Mouse (Mus musculus) ES-E14 (cell line): ENCODE measurements around the gene 4933415F23Rik. TPM values are rescaled to one million over a fixed set of nuclear protein-coding genes. Genes with fewer than 3 reads are reported as not detected.

Experiments
- DNase-seq: peaks from one replicate; pipeline ENCODE4 v3.0.0-alpha.2; 2013; ENCODE audit warnings: low read depth, low spot score
- H3K27ac ChIP-seq: 2 replicates; pipeline ENCODE4 v1.5.1; 2012; ENCODE audit warnings: low read depth, mild to moderate bottlenecking, low read length, moderate library complexity, mixed read lengths; ENCODE audit not compliant: poor library complexity, insufficient read depth, severe bottlenecking
- H3K36me3 ChIP-seq: 2 replicates; pipeline ENCODE4 v1.6.1; 2012; ENCODE audit warnings: mild to moderate bottlenecking, low read length, moderate library complexity, mixed read lengths; ENCODE audit not compliant: control insufficient read depth, poor library complexity, insufficient read depth, severe bottlenecking
- H3K4me1 ChIP-seq, 2 experiments: fragments of 150-350 bp in 1 of 2; sonication (generic) in 1 of 2; 2 replicates each; pipeline ENCODE4 v1.6.1; 2012; ENCODE audit warnings: low read length in 2 of 2, mild to moderate bottlenecking in 1 of 2, mixed read lengths in 1 of 2; ENCODE audit not compliant: control insufficient read depth in 2 of 2, insufficient read depth in 2 of 2, poor library complexity in 1 of 2
- H3K4me3 ChIP-seq, 2 experiments: fragments of 150-350 bp in 1 of 2; sonication (generic) in 1 of 2; 2 replicates each; pipeline ENCODE4 v1.5.1; 2012; ENCODE audit warnings: low read length in 2 of 2, low read depth in 1 of 2, mild to moderate bottlenecking in 1 of 2, mixed read lengths in 1 of 2; ENCODE audit not compliant: insufficient read depth in 1 of 2, poor library complexity in 1 of 2, severe bottlenecking in 1 of 2
- H3K9ac ChIP-seq: 2 replicates; pipeline ENCODE4 v1.6.1; 2012; ENCODE audit warnings: low read depth, mild to moderate bottlenecking, low read length, mixed read lengths; ENCODE audit not compliant: poor library complexity, insufficient read depth, severe bottlenecking
- H3K9me3 ChIP-seq: fragments of 150-350 bp; sonication (generic); 2 replicates; pipeline ENCODE4 v1.6.1; 2012; ENCODE audit warnings: low read depth, mild to moderate bottlenecking, low read length; ENCODE audit not compliant: control insufficient read depth, insufficient read depth
- CHD2 ChIP-seq: IDR thresholded peaks from 2 replicates; pipeline ENCODE4 v1.6.1; 2014; ENCODE audit warnings: mild to moderate bottlenecking, low read depth, low read length, inconsistent platforms
- HCFC1 ChIP-seq: IDR thresholded peaks from 2 replicates; pipeline ENCODE4 v1.6.1; 2012; ENCODE audit warnings: low read length, inconsistent platforms, borderline replicate concordance; ENCODE audit not compliant: insufficient read depth
- MAFK ChIP-seq: IDR thresholded peaks from 2 replicates; pipeline ENCODE4 v1.6.1; 2014; ENCODE audit warnings: mild to moderate bottlenecking, low read depth, low read length, inconsistent platforms; ENCODE audit not compliant: insufficient read depth
- ZC3H11A ChIP-seq: IDR thresholded peaks from 2 replicates; pipeline ENCODE4 v1.6.1; 2012; ENCODE audit warnings: low read depth, mild to moderate bottlenecking, inconsistent platforms, low read length, borderline replicate concordance
- ZNF384 ChIP-seq: IDR thresholded peaks from 2 replicates; pipeline ENCODE4 v1.6.1; 2012; ENCODE audit warnings: low read depth, low read length, inconsistent platforms
- in situ Hi-C, 2 experiments: fragments of 600-800 bp; cut with MboI; formaldehyde crosslinking; loops; one replicate each; pipeline ENCODE4 v1.15.1; 2025; ENCODE audit warnings: low sequenced_read_pairs in 2 of 2, inconsistent platforms in 1 of 2; ENCODE audit not compliant: unreplicated experiment in 2 of 2
- total RNA-seq: library from RNA; depleted of rRNA; stranded (reverse); fragments of 300-350 nt; gene quantifications from 2 replicates; pipeline ENCODE4 v1.2.3, GENCODE M21; 2012

The 4933415F23Rik gene
- total RNA-seq, 1 experiment: not detected

DNA sequence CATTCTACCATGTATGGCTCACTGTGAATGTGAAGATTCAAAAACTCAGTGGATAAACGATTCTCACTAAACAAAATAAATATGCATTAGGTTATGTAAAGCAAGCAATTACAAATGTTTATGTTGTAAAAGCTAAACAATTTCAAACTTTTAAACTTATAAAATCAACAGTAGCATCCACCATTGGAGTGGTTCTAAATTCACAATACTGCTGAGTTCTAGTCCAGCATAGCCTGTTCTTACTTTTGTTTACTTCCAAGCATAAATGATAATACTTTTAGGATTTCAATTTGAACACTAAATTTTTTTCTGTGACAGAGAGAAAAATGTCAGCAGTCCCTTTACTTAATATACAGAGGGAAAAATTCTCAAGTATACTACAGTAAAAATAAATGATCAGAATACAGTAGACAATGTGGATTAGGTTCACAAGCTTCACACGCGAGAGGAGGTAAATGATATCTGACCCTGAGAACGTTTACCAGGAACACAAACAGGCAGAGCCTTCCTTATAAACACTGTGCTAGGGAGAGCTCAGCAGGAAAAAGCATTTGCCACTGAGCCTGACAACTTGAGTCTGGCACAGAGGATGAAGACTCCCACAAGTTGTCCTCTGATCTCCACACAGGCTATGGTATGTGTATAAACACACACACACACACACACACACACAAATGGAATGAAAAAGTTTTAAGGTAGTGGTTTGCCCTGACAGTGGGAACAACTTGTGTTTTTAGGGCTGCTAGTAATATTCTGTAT, 37.2 kb downstream of the 4933415F23Rik start:
- Histone ChIP-seq H3K9ac (no peak overlapping the region), H3K27ac (no peak overlapping the region), H3K4me3 (no peak overlapping the region), H3K9me3 (no peaks in the 10 kb centered on the region), H3K4me1 (no peaks in the 10 kb centered on the region), H3K36me3 (no peaks in the 10 kb centered on the region)
- in situ Hi-C loops: no loop called here
- no peak for TF ChIP-seq ZC3H11A
- no peak for TF ChIP-seq HCFC1
- TF ChIP-seq MAFK: no peak
- TF ChIP-seq CHD2: no peak
- no peak for TF ChIP-seq ZNF384
- DNase-seq: no peak

DNA sequence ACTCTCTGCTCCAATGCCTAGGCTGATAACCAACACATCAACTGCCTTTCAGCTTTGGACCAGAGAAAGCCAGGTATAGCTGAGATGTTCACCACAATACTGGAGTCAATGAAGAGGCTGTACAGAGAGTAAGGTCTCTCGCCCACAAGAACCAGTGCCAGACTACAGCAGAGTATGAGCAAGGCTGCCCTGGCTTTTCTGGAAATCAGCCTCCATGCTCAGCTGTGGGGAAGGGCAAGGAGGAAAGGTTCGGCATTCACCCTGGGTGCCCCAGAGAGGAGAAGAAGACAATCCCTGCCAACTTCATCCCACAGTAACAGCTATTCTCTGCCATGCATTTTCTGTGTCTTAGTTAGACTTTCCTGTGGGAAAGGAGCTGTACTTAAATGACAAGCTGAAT, 38.1 kb downstream of the 4933415F23Rik start:
- Histone ChIP-seq H3K27ac (no peak overlapping the region), H3K9ac (no peak overlapping the region), H3K4me1 (no peaks in the 10 kb centered on the region), H3K4me3 (no peak overlapping the region), H3K9me3 (no peaks in the 10 kb centered on the region), H3K36me3 (no peaks in the 10 kb centered on the region)
- TF ChIP-seq HCFC1 (no peak), ZNF384 (no peak), ZC3H11A (no peak)
- in situ Hi-C loops: no loop called here
- no peak for DNase-seq

DNA sequence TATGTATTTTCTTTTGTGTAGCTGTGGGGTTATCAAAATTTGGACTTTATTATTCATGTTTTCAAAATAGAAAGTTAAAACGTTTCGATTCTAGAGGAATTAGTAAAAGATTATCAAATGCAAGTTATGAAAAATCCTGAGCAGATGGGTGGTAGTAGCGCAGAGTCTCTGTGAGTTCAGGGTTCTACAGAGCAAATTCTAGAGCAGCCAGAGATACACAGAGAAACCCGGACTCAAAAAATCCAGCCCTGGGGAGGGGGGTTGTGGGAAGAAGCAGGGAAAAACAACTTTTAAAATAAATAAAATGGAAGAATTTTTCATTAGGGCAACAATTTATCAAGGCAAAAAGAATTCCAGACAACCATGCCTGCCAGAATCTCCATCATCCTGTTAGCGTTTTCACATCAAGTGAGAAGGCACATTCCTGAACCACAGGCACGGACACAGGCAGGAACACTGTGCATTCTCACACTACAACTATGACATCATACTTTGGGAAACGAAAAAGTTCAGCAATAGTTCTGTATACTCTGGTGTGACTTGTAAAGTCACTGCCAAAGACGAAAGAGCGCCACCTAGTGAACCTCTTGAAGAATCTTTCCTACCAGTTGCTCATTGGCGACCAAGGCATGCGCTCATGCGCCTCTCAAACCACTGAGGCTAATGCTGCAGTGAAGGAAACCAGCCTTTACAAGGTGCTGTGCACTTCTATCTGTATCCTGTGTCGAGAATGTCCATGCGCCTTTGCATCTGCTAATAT, 40.3 kb downstream of the 4933415F23Rik start:
- Histone ChIP-seq H3K4me3 (no peak overlapping the region), H3K9ac (no peak overlapping the region), H3K9me3 (no peaks in the 10 kb centered on the region), H3K36me3 (no peaks in the 10 kb centered on the region), H3K4me1 (no peaks in the 10 kb centered on the region), H3K27ac (no peak overlapping the region)
- in situ Hi-C loops: no loop called here
- TF ChIP-seq HCFC1 (no peak), MAFK (no peak), ZNF384 (no peak), CHD2 (no peak), ZC3H11A (no peak)
- DNase-seq: peak; percentile 80

DNA sequence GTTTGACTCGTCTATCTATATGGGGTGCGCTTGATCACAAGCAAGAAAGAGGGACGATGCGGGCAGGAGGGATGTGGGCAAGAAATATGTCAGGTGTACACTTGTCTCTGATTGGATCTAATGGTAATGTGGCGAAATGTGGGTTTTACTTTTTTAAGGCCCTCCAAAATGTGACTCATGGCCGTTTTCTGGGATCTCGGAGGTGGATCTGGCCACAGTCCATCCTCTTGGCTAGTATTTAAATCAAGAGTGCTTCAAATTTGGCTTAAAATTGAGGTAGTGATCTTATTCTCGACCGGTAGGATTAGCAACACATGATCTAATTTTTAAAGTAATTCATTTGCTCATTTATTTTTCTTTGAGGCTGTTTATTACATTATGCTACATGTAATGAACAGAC, 42.0 kb downstream of the 4933415F23Rik start:
- Histone ChIP-seq H3K36me3 (no peaks in the 10 kb centered on the region), H3K9ac (no peak overlapping the region), H3K4me3 (no peak overlapping the region), H3K27ac (no peak overlapping the region), H3K4me1 (no peaks in the 10 kb centered on the region), H3K9me3 (no peaks in the 10 kb centered on the region)
- in situ Hi-C loops: no loop called here
- DNase-seq: no peak
- no peak for TF ChIP-seq MAFK
- no peak for TF ChIP-seq ZNF384
- no peak for TF ChIP-seq HCFC1
- no peak for TF ChIP-seq ZC3H11A
- TF ChIP-seq CHD2: no peak
